Mouse (Mus musculus): ENCODE results near the gene Pglyrp1.

Gene Pglyrp1

GRCm38 (mm10) chr7:18886963-18887362, 15.8 kb downstream of the Pglyrp1 start:
- DNase-seq = no peak

- no peak for DNase-seq
Measured at GRCm38 (mm10) chr7:18890848-18891247, 19.7 kb downstream of the Pglyrp1 start.

- DNase-seq = peak; percentile 66 to 82
Measured at GRCm38 (mm10) chr7:18891872-18892599, 20.9 kb downstream of the Pglyrp1 start.

- DNase-seq = no peak
Measured at GRCm38 (mm10) chr7:18893009-18893408, 21.9 kb downstream of the Pglyrp1 start.

- DNase-seq = peak in 1 of 2 experiments; percentile 50
Measured at GRCm38 (mm10) chr7:18893651-18894430, 22.7 kb downstream of the Pglyrp1 start.

- peak in 1 of 2 experiments; percentile 26 for DNase-seq
Measured at GRCm38 (mm10) chr7:18896536-18896935, 25.4 kb downstream of the Pglyrp1 start.

- no peak for DNase-seq
Measured at GRCm38 (mm10) chr7:18900513-18900912, 29.4 kb downstream of the Pglyrp1 start.

GRCm38 (mm10) chr7:18902486-18902885, 31.4 kb downstream of the Pglyrp1 start:
- DNase-seq = no peak

- DNase-seq = no peak
Measured at GRCm38 (mm10) chr7:18904971-18905370, 33.8 kb downstream of the Pglyrp1 start.

GRCm38 (mm10) chr7:18909797-18910196, 38.7 kb downstream of the Pglyrp1 start:
- no peak for DNase-seq

- peak; percentile 95 to 97 for DNase-seq
Measured at GRCm38 (mm10) chr7:18910241-18910831, 39.2 kb downstream of the Pglyrp1 start, which contains the start of gene Ccdc61. TSS of gene Ccdc61 (minus strand) at chr7:18910415.

- no peak for DNase-seq
Measured at GRCm38 (mm10) chr7:18916254-18916653, 45.1 kb downstream of the Pglyrp1 start.

GRCm38 (mm10) chr7:18917931-18918330, 46.8 kb downstream of the Pglyrp1 start:
- no peak for DNase-seq

GRCm38 (mm10) chr7:18921069-18921468, 49.9 kb downstream of the Pglyrp1 start:
- DNase-seq = peak in 1 of 2 experiments; percentile 16

GRCm38 (mm10) chr7:18922807-18923206, 51.7 kb downstream of the Pglyrp1 start:
- no peak for DNase-seq

GRCm38 (mm10) chr7:18923267-18923666, 52.1 kb downstream of the Pglyrp1 start:
- DNase-seq = no peak

GRCm38 (mm10) chr7:18923711-18924191, 52.6 kb downstream of the Pglyrp1 start:
- no peak for DNase-seq

- no peak for DNase-seq
Measured at GRCm38 (mm10) chr7:18924321-18924720, 53.2 kb downstream of the Pglyrp1 start.

GRCm38 (mm10) chr7:18925162-18925938, 54.2 kb downstream of the Pglyrp1 start, which contains the start of gene Nova2:
TSS of gene Nova2 (plus strand) at chr7:18925888.
- DNase-seq = peak; percentile 48 to 53

GRCm38 (mm10) chr7:18926041-18926790, 55.1 kb downstream of the Pglyrp1 start:
- DNase-seq = no peak

- no peak for DNase-seq
Measured at GRCm38 (mm10) chr7:18926911-18927310, 55.8 kb downstream of the Pglyrp1 start.

- DNase-seq = no peak
Measured at GRCm38 (mm10) chr7:18927759-18928158, 56.6 kb downstream of the Pglyrp1 start.

All from spleen, adult 18-20 months (tissue).